Mouse (Mus musculus) right cerebral cortex, postnatal 25 days (tissue): ENCODE data around the gene Ccr6.
"Not testable (repeated sequence)": the region's sequence is repeated elsewhere in the genome, so short reads cannot be mapped to it uniquely, and the experiment has no call there.

Experiments used
- DNase-seq: peaks from one replicate; pipeline ENCODE4 v3.0.0; 2022

Ccr6 gene

GRCm38 (mm10) chr17:8235743-8236142, at the start of gene Ccr6:
Gene Ccr6, plus strand, starts transcription at chr17:8236043.
- DNase-seq: no peak

GRCm38 (mm10) chr17:8193678-8194077, 42.2 kb upstream of the Ccr6 start:
- no peak for DNase-seq

GRCm38 (mm10) chr17:8195685-8196376, 40.0 kb upstream of the Ccr6 start:
- DNase-seq: no peak

- no peak for DNase-seq
Measured at GRCm38 (mm10) chr17:8197652-8198051, 38.2 kb upstream of the Ccr6 start.

GRCm38 (mm10) chr17:8199067-8199935, 36.5 kb upstream of the Ccr6 start:
- no peak for DNase-seq

- DNase-seq: no peak
Measured at GRCm38 (mm10) chr17:8199936-8200330, 35.9 kb upstream of the Ccr6 start.

GRCm38 (mm10) chr17:8203487-8203886, 32.4 kb upstream of the Ccr6 start:
- DNase-seq: no peak

- not testable (repeated sequence) for DNase-seq
Measured at GRCm38 (mm10) chr17:8205221-8205631, 30.6 kb upstream of the Ccr6 start.

GRCm38 (mm10) chr17:8206691-8207090, 29.2 kb upstream of the Ccr6 start:
- DNase-seq: no peak

GRCm38 (mm10) chr17:8209696-8210095, 26.1 kb upstream of the Ccr6 start:
- no peak for DNase-seq

GRCm38 (mm10) chr17:8210170-8210569, 25.7 kb upstream of the Ccr6 start:
- no peak for DNase-seq

- no peak for DNase-seq
Measured at GRCm38 (mm10) chr17:8210675-8211074, 25.2 kb upstream of the Ccr6 start.

GRCm38 (mm10) chr17:8211399-8211798, 24.4 kb upstream of the Ccr6 start:
- DNase-seq: no peak

- DNase-seq: no peak
Measured at GRCm38 (mm10) chr17:8214369-8214768, 21.5 kb upstream of the Ccr6 start.

- no peak for DNase-seq
Measured at GRCm38 (mm10) chr17:8215016-8215745, 20.7 kb upstream of the Ccr6 start.

GRCm38 (mm10) chr17:8223225-8223624, 12.6 kb upstream of the Ccr6 start:
- DNase-seq: no peak

GRCm38 (mm10) chr17:8224072-8224471, 11.8 kb upstream of the Ccr6 start:
- DNase-seq: no peak

- no peak for DNase-seq
Measured at GRCm38 (mm10) chr17:8225166-8225565, 10.7 kb upstream of the Ccr6 start.

GRCm38 (mm10) chr17:8225746-8226145, 10.1 kb upstream of the Ccr6 start:
- DNase-seq: no peak

GRCm38 (mm10) chr17:8228622-8229021, 7.2 kb upstream of the Ccr6 start:
- DNase-seq: no peak

GRCm38 (mm10) chr17:8229607-8230006, 6.2 kb upstream of the Ccr6 start:
- no peak for DNase-seq

- DNase-seq: no peak
Measured at GRCm38 (mm10) chr17:8232089-8232488, 3.8 kb upstream of the Ccr6 start.

GRCm38 (mm10) chr17:8233618-8234214, 2.1 kb upstream of the Ccr6 start:
- DNase-seq: no peak
